In the genomic region with DNA sequence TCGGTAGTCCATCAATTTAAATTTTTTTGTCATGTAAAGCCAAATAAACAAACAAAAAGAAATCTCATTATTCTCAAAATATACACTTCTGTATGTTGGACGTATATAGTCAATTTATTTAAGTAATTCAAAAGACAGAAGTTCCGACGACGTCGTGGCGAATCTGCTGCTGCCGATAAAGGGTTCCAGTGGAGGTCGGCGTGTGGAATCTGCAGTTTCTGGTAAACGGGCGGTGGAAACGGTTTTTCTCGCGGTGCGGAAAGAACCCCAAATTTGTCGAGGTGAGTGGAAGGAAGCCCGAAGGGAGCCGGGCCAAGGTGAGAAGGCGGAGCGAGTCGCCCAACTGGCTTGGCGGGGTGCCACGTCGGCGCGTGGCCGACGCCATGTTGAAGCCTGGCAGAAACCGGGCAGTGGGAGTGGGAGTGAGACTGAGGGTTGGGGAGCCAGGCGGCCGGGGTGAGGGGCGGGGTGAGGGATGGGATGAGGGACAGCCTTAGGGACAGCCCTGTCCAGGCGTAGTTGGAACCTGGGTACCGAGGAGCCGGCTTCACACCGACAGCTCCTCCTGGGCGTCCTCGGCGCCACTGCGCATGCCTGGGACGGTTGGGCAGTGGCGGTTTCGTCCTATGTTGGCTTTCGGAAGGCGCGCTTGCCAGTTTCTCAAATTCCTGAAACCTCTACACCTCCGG, we compare ENCODE assay signal across 8 mouse cellular contexts. TPM values are rescaled to one million over a fixed set of nuclear protein-coding genes. Genes with fewer than 3 reads are reported as not detected.
DNase-seq lines count a peak whose midpoint lies in the region; ATAC-seq and TF ChIP-seq lines count a peak whose summit lies in the region.

A gene (plus strand): TSS at position 169 of the 689 bp plus-strand sequence.

- no peaks in the 10 kb centered on the region for H3K27me3 ChIP-seq in ES-Bruce4 (ENCODE audit: control insufficient read depth, insufficient read depth, low read length, poor library complexity, severe bottlenecking)
- H3K27me3 ChIP-seq in forebrain, embryonic 13.5 days = no peaks in the 10 kb centered on the region
- no peaks in the 10 kb centered on the region for H3K27me3 ChIP-seq in neural tube, embryonic 15.5 days (replicated peaks)

- H3K4me3 ChIP-seq in ES-Bruce4 (ENCODE audit: low read depth, low read length) = peak within 1 kb of the TSS; percentile 100
- H3K4me3 ChIP-seq in forebrain, embryonic 13.5 days = peak within 1 kb of the TSS; percentile 60
- peak within 1 kb of the TSS; percentile 65 for H3K4me3 ChIP-seq in neural tube, embryonic 15.5 days (replicated peaks)

- H3K9ac ChIP-seq in ES-Bruce4 (ENCODE audit: low read depth, poor library complexity, severe bottlenecking) = peak within 1 kb of the TSS; percentile 95
- H3K9ac ChIP-seq in forebrain, embryonic 13.5 days = peak within 1 kb of the TSS; percentile 84
- peak within 1 kb of the TSS; percentile 61 for H3K9ac ChIP-seq in neural tube, embryonic 15.5 days (replicated peaks)

- no peak for TF ChIP-seq CTCF in ES-Bruce4 (IDR thresholded peaks at IDR 0.05; ENCODE audit: low read depth, low read length)

- TF ChIP-seq POLR2A in ES-Bruce4 (IDR thresholded peaks at IDR 0.05; ENCODE audit: insufficient read depth, low read length) = no peak

- H3K9me3 ChIP-seq in ES-Bruce4 (replicated peaks; ENCODE audit: control insufficient read depth, insufficient read depth, low read length, poor library complexity, severe bottlenecking) = no peaks in the 10 kb centered on the region
- H3K9me3 ChIP-seq in forebrain, embryonic 13.5 days (replicated peaks) = no peaks in the 10 kb centered on the region
- H3K9me3 ChIP-seq in neural tube, embryonic 15.5 days (replicated peaks) = no peaks in the 10 kb centered on the region

- H3K4me2 ChIP-seq in forebrain, embryonic 13.5 days = peak within 1 kb of the TSS; percentile 71
- H3K4me2 ChIP-seq in neural tube, embryonic 15.5 days = peak within 1 kb of the TSS; percentile 66

- H3K27ac ChIP-seq in ES-Bruce4 (ENCODE audit: insufficient read depth, low read length) = peak within 1 kb of the TSS; percentile 97
- peak within 1 kb of the TSS; percentile 98 for H3K27ac ChIP-seq in forebrain, embryonic 13.5 days
- H3K27ac ChIP-seq in neural tube, embryonic 15.5 days (replicated peaks) = peak within 1 kb of the TSS; percentile 98

- peak; percentile 90; the same call in 1 of the 2 replicates for ATAC-seq in cerebellum, adult (ENCODE audit: insufficient number of reproducible peaks, low FRiP score, low TSS enrichment)
- ATAC-seq in forebrain, embryonic 13.5 days = peak; percentile 95
- ATAC-seq in neural tube, embryonic 15.5 days (ENCODE audit: low FRiP score) = peak; percentile 92

- peaks cover 2% of the 10 kb centered on the region for H3K4me1 ChIP-seq in ES-Bruce4 (ENCODE audit: control insufficient read depth, insufficient read depth, low read length)
- H3K4me1 ChIP-seq in forebrain, embryonic 13.5 days = peaks cover 22% of the 10 kb centered on the region
- peaks cover 24% of the 10 kb centered on the region for H3K4me1 ChIP-seq in neural tube, embryonic 15.5 days

- under 1% methylated on average over 48 of the region's 48 CpGs for WGBS in forebrain, embryonic 13.5 days
- WGBS in large intestine, adult 2 months = under 1% methylated on average over 48 of the region's 48 CpGs
- under 1% methylated on average over 48 of the region's 48 CpGs for WGBS in neural tube, embryonic 15.5 days

- intact Hi-C loops in heart, postnatal 10 days (cut with DNase I) = loop anchor here (2.0 kb wide), 2 partner anchors 32 to 48 kb away; a partner anchor contains a TSS

- no peaks in the 10 kb centered on the region for H3K36me3 ChIP-seq in ES-Bruce4 (ENCODE audit: control insufficient read depth, insufficient read depth, low read length, poor library complexity, severe bottlenecking)
- 0 out of 2 replicates have a peak, but pooled peaks cover 5% of the 10 kb centered on the region for H3K36me3 ChIP-seq in forebrain, embryonic 13.5 days (ENCODE audit: poor library complexity, severe bottlenecking)
- no peaks in the 10 kb centered on the region for H3K36me3 ChIP-seq in neural tube, embryonic 15.5 days

- no peak for TF ChIP-seq EP300 in ES-Bruce4 (IDR thresholded peaks at IDR 0.05; ENCODE audit: insufficient read depth, low read depth, low read length)

- peak; percentile 94 to 95 for DNase-seq in heart, postnatal 10 days
- peak; percentile 63 for DNase-seq in large intestine, adult 2 months (ENCODE audit: low read depth, low spot score)
- peak; percentile 92 to 93 for DNase-seq in lung, adult 18-20 months
- peak; percentile 86 for DNase-seq in testis, postnatal 14 days (ENCODE audit: low spot score)

RNA-seq across cellular contexts. Expression of the gene that starts here (rescaled TPM):
- 27.1 and 28.6 TPM in 2 replicates for polyA plus RNA-seq in ES-Bruce4 (2011; ENCODE audit: insufficient read depth, insufficient read length, low read depth, missing spikeins)
- polyA plus RNA-seq in forebrain, embryonic 13.5 days (2015; fragmentation: Nextera tagmentation; extraction: Ambion mirVana) = 27.2 and 27.8 TPM in 2 replicates
- total RNA-seq in heart, postnatal 10 days (2021) = 10 to 100 TPM; 14.2 to 16.0 TPM
- polyA plus RNA-seq in large intestine, adult 2 months (2012; rRNA removed) = 3.4 and 3.8 TPM in 2 replicates
- polyA plus RNA-seq in neural tube, embryonic 15.5 days (2015; fragmentation: Nextera tagmentation; extraction: Ambion mirVana) = 20.7 and 22.2 TPM in 2 replicates

Comparison
In these comparisons a context has a peak if more than half of its experiments do, and no peak if none do; other contexts are left out.
1. Peak in every context shown above with its lines: DNase-seq, ATAC-seq, H3K4me3 ChIP-seq and H3K27ac ChIP-seq.